Mouse (Mus musculus): Measurements from ENCODE around the gene Ptprf.

The Ptprf gene

GRCm38 (mm10) chr4:118291231-118291630, at the start of gene Ptprf:
TSS of gene Ptprf (minus strand) at chr4:118291405.
- peak; percentile 90 to 93 for DNase-seq

DNA sequence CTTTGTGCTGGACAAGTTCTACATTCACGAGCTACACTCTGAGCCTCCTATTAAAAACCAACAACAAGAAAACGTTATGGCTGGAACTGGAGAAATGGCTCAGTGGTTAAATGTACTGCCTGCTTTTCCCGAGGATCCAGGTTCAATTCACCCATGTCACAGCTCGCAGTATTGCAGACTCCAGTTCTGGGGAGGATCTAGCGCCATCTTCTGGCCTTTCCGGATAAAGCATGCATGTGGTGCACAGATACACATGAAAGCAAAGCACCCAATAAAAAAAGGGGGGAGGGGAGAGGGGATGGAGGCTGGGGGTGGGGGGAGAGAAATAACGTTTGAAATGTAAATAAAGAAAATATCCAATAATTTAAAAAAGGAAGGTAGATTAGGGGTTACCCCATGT, 45.5 kb upstream of the Ptprf start:
- DNase-seq: peak; percentile 85

DNA sequence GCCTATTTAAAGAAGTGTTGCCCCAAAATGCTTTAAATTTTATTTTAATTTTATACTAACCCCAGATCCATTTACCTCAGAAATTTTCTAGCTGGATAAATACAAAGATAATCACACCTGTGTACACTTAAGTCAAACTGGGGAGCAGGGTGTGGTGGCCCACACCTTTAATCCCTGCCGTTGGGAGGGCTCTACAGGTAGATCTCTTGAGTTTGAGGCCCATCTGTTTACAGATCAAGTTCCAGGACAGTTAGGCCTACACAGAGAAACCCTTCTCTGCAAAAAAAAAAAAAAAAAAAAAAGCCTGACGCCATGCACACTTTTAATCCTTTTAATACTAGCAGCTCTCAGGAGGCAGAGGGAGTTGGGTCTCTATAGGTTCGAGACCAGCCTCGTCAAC, 44.8 kb upstream of the Ptprf start:
- DNase-seq: no peak

DNA sequence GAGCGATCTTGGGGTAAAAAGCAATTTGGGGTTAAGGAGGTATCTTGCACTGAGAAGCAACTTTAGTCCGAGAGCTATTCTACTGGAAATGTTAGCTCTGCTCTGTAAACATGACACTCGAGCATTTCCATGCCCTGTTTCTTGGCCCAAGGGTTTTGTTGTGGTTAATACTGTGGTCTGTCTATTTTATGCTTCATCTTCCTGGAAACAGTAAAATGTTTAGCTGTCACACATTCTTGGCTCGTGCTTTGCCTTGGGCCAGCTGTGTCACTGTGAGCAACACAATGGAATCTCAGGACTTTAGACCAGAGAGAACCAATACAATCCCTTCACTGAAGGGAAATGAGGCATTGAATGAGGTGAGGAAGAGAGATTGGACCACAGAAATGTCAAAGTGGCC, 40.6 kb upstream of the Ptprf start:
- peak; percentile 62 to 68 for DNase-seq

DNA sequence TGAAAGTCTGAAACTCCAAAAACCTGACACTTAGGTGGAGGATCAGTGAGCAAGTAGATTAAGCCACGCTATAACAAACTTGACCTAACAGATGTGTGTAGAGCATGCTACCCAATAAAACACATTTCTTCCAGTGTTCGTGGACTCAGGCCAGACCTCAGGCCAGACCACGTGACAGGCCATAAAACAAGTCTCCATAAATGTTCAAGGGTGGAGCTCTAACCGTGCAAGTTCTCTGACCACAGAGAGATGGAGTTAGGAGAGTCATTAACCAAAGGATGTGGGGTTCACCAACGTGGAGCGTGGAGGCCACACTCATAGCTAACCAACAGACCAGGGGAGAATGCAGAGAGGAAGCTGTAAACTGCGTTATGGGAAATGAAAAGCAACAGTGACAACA, 35.3 kb upstream of the Ptprf start:
- DNase-seq: peak; percentile 71 to 80

DNA sequence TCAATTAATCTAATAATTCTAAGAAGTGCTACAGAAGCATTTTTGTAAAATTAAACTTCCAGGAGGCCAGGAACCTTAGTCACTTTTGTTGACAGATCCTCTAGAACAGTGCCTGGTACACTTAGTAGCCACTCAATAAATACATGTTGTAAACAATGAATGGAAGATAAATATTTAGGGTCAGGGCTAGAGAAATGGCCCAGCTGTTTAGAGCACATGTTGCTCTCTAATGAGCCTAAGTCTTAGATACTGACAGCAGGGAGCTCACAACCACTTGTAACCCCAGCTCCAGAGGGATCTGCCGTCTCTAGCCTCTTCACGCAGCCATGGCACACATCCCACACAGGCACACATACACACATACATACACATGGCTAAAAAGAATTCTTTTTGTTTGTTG, 29.4 kb upstream of the Ptprf start:
- DNase-seq: no peak

DNA sequence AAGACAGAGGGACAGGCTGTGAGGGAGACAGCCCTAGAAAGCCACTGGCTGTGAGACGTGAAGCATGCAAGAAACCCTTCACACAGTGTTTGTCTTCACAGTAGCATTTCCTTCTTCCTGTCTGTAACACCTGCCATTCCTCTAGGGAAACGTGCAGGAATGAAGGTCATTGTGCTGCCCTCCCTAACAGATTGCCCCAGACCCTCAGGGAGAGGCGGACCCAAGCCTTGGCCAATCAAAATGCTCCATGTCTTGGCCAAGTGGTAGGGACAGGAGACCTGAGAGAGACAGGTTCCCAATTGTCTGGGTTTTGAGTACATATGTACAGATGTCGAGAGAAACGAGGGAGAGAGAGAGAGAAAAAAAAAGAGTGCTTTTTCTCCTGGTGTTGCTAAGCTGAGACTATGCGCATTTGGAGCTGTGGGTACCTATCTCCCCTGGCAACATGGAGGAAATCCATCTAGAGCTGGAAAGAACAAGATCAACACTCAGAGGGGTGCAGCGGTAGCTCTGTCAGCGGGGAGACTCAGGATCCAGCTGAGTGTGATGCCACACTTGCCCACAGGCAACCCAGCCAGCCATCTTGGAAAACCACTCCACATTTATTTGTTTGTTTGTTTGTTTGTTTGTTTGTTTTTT, 28.6 kb upstream of the Ptprf start:
- no peak for DNase-seq

- DNase-seq: no peak
Observed at GRCm38 (mm10) chr4:118316662-118317061, 25.5 kb upstream of the Ptprf start.

DNA sequence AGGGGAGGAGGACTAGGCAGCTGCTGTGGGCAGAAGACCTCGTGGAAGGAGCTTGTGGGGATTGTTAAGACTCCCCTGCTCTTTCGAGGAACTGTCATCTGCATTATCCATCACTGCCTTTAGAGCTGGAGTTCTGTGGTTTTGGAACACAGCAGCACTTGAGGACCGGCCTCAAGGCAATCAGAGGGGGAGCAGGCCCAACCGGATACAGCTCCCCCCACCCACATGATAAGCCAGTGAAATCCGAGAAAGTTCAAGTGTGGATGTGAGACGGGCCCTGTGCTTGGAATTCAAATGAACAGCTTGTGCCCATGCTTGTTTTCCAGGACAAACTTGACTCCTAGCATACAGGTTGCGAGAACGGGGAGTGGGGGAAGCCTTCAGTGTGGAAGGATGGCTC, 24.1 kb upstream of the Ptprf start:
- DNase-seq: peak; percentile 25 to 46

- no peak for DNase-seq
Observed at GRCm38 (mm10) chr4:118310461-118310860, 19.3 kb upstream of the Ptprf start.

GRCm38 (mm10) chr4:118307533-118308263, 16.5 kb upstream of the Ptprf start:
- no peak for DNase-seq

DNA sequence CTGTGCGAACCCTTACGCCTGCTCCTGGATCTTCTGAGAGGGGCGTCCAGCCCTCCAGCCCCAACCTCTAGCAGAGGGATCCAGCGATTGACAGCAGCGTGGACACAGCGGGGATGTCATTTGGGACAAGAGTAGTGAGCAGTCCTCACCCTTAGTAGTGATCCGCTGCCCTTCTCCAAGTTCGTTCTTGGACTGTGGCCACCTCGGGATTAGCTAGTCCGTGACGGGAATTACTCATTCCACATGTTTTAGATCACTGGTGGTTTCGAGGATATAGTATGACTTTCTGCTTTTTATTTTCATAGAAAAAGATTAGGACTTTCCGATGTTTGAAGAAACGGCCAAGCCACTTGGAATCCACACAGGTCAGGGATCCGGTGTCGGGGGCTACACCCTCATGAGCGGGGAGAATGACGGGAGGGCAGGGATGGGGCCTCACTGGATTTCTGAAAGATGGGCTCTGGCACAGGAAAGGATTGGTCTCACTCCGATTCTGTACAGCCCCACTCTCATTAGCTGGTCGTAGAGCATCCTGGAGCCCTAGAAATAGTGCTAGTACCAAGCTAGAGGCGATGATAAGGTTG, 15.0 kb upstream of the Ptprf start:
- no peak for DNase-seq

- DNase-seq: no peak
Observed at GRCm38 (mm10) chr4:118304984-118305383, 13.8 kb upstream of the Ptprf start.

DNA sequence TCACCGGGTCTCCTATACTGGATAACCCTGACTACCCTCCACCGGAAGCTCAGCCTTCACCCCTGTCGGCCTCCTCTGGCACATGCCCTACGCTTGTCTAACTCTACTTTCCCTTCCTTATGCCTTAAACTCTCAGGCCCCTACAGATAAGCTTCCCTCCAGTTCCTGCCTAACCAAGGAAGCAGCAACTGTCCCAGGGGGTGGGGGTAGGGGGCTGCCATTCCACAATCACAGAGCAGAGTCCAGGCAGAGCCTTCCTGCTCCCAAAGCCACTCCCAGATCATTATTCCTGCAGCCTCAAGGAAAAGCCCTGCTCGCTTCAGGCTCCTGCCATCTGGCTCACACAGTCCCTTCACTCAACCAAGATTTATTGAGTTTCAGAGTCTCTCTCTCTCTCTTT, 6.6 kb upstream of the Ptprf start:
- DNase-seq: no peak

DNA sequence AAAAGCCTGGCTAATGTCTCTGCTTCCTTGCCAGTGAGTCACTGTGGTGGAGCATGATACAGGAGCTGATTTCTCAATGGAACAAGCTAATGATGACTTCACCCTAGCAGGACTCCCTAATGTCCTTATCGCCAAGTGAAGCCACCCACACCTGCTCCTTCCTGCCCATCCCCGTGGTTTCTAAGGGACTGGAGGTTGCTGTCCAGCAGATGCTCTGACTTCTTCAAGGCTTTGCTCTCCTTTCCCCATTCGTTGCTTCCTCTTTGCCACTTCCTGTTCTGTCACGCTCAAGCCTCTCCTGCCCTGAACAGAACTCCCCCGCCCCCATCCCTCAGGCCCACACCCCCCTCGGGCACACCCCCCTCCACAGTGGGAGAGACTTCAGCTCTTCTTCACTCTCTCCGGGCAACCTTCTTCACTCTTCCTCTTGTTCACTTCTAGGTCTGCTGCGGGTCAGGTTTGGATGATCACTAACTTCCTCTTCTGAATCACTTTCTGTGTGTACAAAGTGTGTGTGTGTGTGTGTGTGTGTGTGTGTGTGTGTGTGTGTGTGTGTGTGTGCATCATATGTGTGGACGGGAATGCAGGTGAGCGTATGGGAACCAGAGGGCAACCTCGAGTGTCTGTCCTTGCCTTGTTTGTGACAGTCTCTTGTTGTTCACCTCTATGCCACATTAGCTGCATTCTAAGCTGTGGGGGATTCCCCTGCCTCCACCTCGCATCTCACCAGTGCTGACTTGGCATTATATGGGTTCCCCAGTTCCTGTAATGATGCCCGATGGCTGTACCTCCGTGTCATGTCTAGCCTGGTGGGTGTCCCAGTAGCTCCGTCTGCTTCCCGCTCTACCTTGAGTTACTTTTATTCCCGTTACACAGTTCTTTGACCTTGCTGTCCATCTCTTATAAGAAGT, 4.7 kb upstream of the Ptprf start:
- DNase-seq: no peak

- no peak for DNase-seq
Observed at GRCm38 (mm10) chr4:118294811-118295210, 3.6 kb upstream of the Ptprf start.

- DNase-seq: peak; percentile 86
Observed at GRCm38 (mm10) chr4:118292741-118293306, 1.6 kb upstream of the Ptprf start.

DNA sequence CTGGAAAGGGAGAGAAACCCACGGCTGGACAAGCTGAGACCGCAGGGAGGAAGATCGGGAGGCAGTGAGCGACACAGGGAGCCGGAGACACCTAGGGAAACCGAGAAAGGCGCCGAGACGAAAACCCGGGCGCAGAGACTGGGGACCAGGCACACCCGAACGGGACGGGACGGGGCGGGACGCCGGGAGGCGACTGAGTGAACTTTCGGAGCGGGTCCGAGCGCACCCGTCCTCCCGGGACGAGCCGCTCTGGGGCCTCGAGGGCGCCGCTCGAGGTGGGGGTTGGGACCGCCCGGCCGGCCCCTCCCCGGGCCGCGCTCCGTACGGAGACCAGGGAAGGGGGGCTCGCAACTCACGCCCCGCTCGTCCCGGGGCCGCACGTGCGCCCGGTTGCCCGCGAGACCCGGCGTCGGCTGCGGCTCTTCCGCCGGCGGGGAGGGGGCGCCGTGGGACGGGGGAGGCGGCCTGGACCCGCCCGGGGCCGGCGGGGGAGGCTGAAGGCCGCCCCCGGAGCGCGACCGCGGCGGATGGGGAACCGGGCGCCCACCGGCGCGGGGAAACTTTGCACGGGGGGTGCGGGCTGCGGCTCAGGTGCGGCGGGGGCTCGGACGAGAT, 682 bp downstream of the Ptprf start:
- DNase-seq: peak; percentile 62 to 77

DNA sequence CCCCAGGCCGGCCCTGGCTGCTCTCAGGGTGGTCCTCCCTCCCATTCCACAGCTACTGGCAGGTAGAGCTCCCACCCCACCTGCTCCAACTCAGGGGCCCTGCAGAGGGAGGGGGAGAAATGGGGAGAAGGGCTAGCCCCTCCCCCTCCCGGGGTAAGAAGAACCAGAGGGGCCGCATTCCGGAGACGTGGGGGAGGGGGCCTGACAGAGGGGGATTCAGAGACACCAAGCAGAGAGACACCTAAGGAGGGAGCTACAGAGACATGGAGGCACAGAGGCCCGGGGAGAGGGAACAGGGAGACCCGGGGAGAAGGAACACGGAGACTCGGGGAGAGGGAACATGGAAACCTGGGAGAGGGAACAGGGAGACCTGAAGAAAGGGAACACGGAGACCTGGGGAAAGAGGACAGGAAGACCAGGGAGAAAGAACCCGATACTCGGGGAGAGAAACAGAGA, 1.2 kb downstream of the Ptprf start:
- peak; percentile 65 to 76 for DNase-seq

GRCm38 (mm10) chr4:118289266-118289665, 1.9 kb downstream of the Ptprf start:
- no peak for DNase-seq

DNA sequence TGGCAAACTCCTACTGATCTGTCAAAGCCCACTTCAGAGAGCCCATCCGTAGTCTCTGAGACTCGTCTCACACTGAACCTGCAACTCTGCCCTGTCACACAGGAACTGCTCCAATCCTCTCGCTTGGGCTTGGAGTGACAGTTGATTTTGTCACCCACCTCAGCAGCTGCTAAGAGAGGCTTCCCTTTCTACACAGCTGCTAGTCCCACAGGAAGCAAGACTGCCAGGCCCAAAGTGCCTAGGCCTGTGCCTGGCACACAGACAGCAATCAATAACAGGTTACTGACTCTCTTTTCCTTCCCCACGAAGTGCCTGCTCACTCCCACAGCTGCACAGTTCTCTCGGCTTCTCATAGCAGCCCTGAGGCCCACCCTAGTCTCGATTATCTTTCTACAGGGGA, 2.7 kb downstream of the Ptprf start:
- no peak for DNase-seq

- no peak for DNase-seq
Observed at GRCm38 (mm10) chr4:118286202-118286601, 5.0 kb downstream of the Ptprf start.
